Mouse (Mus musculus): ENCODE data around the gene Ccdc117. TPM values are rescaled to one million over a fixed set of nuclear protein-coding genes. Genes with fewer than 3 reads are reported as not detected.

The Ccdc117 gene
- total RNA-seq, 2 experiments from 2014 or later = 19.0 to 20.8 TPM

DNA sequence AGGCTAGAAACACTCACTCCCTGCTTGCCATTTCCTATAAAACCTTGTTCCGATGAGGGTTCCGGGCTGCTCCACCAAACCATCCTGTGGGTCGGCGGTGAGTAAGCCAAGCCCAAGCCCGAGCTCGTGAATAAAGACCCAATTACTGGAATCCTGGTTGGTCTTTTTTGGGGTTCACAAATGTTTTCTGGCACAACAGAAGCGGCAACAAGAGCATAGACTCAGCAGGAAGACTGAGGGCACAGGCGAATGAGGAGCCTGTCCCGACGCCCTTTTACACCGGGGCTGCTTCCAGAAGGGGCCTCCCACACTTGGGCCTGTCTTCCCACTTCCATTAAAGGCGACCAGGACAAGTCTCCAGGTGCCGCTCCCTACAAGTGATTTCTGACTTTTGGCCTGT, 59.4 kb downstream of the Ccdc117 start:
- DNase-seq (ENCODE audit: low spot score in 2 of 2) = no peak

Other genes starting within 250 kb of the Ccdc117 start
- gene Znrf3, start 97.3 kb downstream of the Ccdc117 start, total RNA-seq (2021) = 10 to 100 TPM; 19.7 to 20.5 TPM
- gene Xbp1, start 21.5 kb downstream of the Ccdc117 start, total RNA-seq (2021) = 100 to 1,000 TPM; 112 to 114 TPM
- not detected for gene Ankrd36, start 27.5 kb upstream of the Ccdc117 start, total RNA-seq (2021)
- gene Mrps24, start 173.5 kb upstream of the Ccdc117 start, total RNA-seq (2021) = 10 to 100 TPM; 65.6 to 69.6 TPM
- gene Urgcp, start 220.2 kb upstream of the Ccdc117 start, total RNA-seq (2021) = 10 to 100 TPM; 74.4 to 80.6 TPM
- gene Dbnl, start 246.3 kb upstream of the Ccdc117 start, total RNA-seq (2021) = 10 to 100 TPM; 76.9 to 81.5 TPM

Data from layer of hippocampus, adult 18-20 months (tissue).